Mouse (Mus musculus): ENCODE data around the gene Gemin5. TPM values are rescaled to one million over a fixed set of nuclear protein-coding genes. Genes with fewer than 3 reads are reported as not detected.

Gemin5 gene
- polyA plus RNA-seq, 1 experiment from 2014 or later: 17.5 TPM

- H3K36me3 ChIP-seq: peaks cover 36% of the 10 kb centered on the region
- ATAC-seq: peak; percentile 3; the same call in 1 of the 2 replicates
- H3K4me1 ChIP-seq (replicated peaks): peaks cover 21% of the 10 kb centered on the region
- peak overlapping the region; percentile 82 for H3K9ac ChIP-seq (replicated peaks)
- peak overlapping the region; percentile 72 for H3K4me2 ChIP-seq (replicated peaks)
- 0% methylated on average over 8 of the region's 8 CpGs for WGBS
- H3K4me3 ChIP-seq (replicated peaks): peak overlapping the region; percentile 78
- no peaks in the 10 kb centered on the region for H3K9me3 ChIP-seq
- H3K27me3 ChIP-seq: no peaks in the 10 kb centered on the region
- peak overlapping the region; percentile 71 for H3K27ac ChIP-seq
These were observed 545 bp downstream of the Gemin5 start for GRCm38 (mm10) chr11:58167822-58168166.

GRCm38 (mm10) chr11:58165072-58165471 lies 3.3 kb downstream of the Gemin5 start:
- no peak overlapping the region for H3K4me3 ChIP-seq (replicated peaks)
- peaks cover 8% of the 10 kb centered on the region for H3K4me1 ChIP-seq (replicated peaks)
- no peaks in the 10 kb centered on the region for H3K27me3 ChIP-seq
- WGBS: 94% methylated on average over 2 of the region's 2 CpGs
- ATAC-seq: no peak
- H3K9me3 ChIP-seq: no peaks in the 10 kb centered on the region
- H3K27ac ChIP-seq: no peak overlapping the region
- no peak overlapping the region for H3K4me2 ChIP-seq (replicated peaks)
- H3K9ac ChIP-seq (replicated peaks): no peak overlapping the region
- H3K36me3 ChIP-seq: peaks cover 56% of the 10 kb centered on the region

- Histone ChIP-seq H3K27ac (no peak overlapping the region), H3K4me2 (replicated peaks) (no peak overlapping the region), H3K9ac (replicated peaks) (no peak overlapping the region), H3K36me3 (peaks cover 80% of the 10 kb centered on the region), H3K4me3 (replicated peaks) (no peak overlapping the region), H3K27me3 (no peaks in the 10 kb centered on the region), H3K9me3 (no peaks in the 10 kb centered on the region), H3K4me1 (replicated peaks) (no peaks in the 10 kb centered on the region)
- 90% methylated on average over 3 of the region's 3 CpGs for WGBS
- no peak for ATAC-seq
These were observed 11.5 kb downstream of the Gemin5 start for GRCm38 (mm10) chr11:58156871-58157270.

- Histone ChIP-seq H3K27me3 (no peaks in the 10 kb centered on the region), H3K36me3 (peaks cover 81% of the 10 kb centered on the region), H3K4me3 (replicated peaks) (no peak overlapping the region), H3K27ac (no peak overlapping the region), H3K9ac (replicated peaks) (no peak overlapping the region), H3K4me2 (replicated peaks) (no peak overlapping the region), H3K4me1 (replicated peaks) (no peaks in the 10 kb centered on the region), H3K9me3 (no peaks in the 10 kb centered on the region)
- no peak for ATAC-seq
- 94% methylated on average over 9 of the region's 9 CpGs for WGBS
These were observed 12.9 kb downstream of the Gemin5 start for GRCm38 (mm10) chr11:58155458-58155857.

GRCm38 (mm10) chr11:58146241-58146640 lies 22.1 kb downstream of the Gemin5 start:
- no peak overlapping the region for H3K27ac ChIP-seq
- no peaks in the 10 kb centered on the region for H3K27me3 ChIP-seq
- WGBS: 92% methylated on average over 5 of the region's 5 CpGs
- H3K4me2 ChIP-seq (replicated peaks): no peak overlapping the region
- no peak overlapping the region for H3K9ac ChIP-seq (replicated peaks)
- H3K36me3 ChIP-seq: peaks cover 86% of the 10 kb centered on the region
- no peaks in the 10 kb centered on the region for H3K9me3 ChIP-seq
- H3K4me1 ChIP-seq (replicated peaks): no peaks in the 10 kb centered on the region
- ATAC-seq: no peak
- no peak overlapping the region for H3K4me3 ChIP-seq (replicated peaks)

GRCm38 (mm10) chr11:58143704-58144426 lies 24.5 kb downstream of the Gemin5 start:
- Histone ChIP-seq H3K36me3 (peaks cover 91% of the 10 kb centered on the region), H3K4me3 (replicated peaks) (no peak overlapping the region), H3K4me2 (replicated peaks) (no peak overlapping the region), H3K4me1 (replicated peaks) (no peaks in the 10 kb centered on the region), H3K27me3 (no peaks in the 10 kb centered on the region), H3K9me3 (no peaks in the 10 kb centered on the region), H3K9ac (replicated peaks) (no peak overlapping the region), H3K27ac (no peak overlapping the region)
- ATAC-seq: no peak
- 92% methylated on average over 9 of the region's 9 CpGs for WGBS

- WGBS: 88% methylated on average over 3 of the region's 3 CpGs
- no peaks in the 10 kb centered on the region for H3K27me3 ChIP-seq
- no peak overlapping the region for H3K9ac ChIP-seq (replicated peaks)
- no peaks in the 10 kb centered on the region for H3K4me1 ChIP-seq (replicated peaks)
- no peak for ATAC-seq
- no peak overlapping the region for H3K4me2 ChIP-seq (replicated peaks)
- no peak overlapping the region for H3K4me3 ChIP-seq (replicated peaks)
- no peaks in the 10 kb centered on the region for H3K9me3 ChIP-seq
- H3K27ac ChIP-seq: no peak overlapping the region
- peaks cover 87% of the 10 kb centered on the region for H3K36me3 ChIP-seq
These were observed 28.9 kb downstream of the Gemin5 start for GRCm38 (mm10) chr11:58139466-58139865.

- Histone ChIP-seq H3K4me2 (replicated peaks) (no peak overlapping the region), H3K4me3 (replicated peaks) (no peak overlapping the region), H3K27me3 (no peaks in the 10 kb centered on the region), H3K9ac (replicated peaks) (no peak overlapping the region), H3K4me1 (replicated peaks) (no peaks in the 10 kb centered on the region), H3K27ac (no peak overlapping the region), H3K36me3 (peaks cover 87% of the 10 kb centered on the region), H3K9me3 (no peaks in the 10 kb centered on the region)
- 76% methylated on average over 11 of the region's 11 CpGs for WGBS
- no peak for ATAC-seq
These were observed 29.5 kb downstream of the Gemin5 start for GRCm38 (mm10) chr11:58138821-58139220.

GRCm38 (mm10) chr11:58136677-58137076 lies 31.7 kb downstream of the Gemin5 start:
- Histone ChIP-seq H3K9me3 (no peaks in the 10 kb centered on the region), H3K27ac (no peak overlapping the region), H3K4me1 (replicated peaks) (no peaks in the 10 kb centered on the region), H3K4me2 (replicated peaks) (no peak overlapping the region), H3K27me3 (no peaks in the 10 kb centered on the region), H3K9ac (replicated peaks) (no peak overlapping the region), H3K36me3 (peaks cover 92% of the 10 kb centered on the region), H3K4me3 (replicated peaks) (no peak overlapping the region)
- no peak for ATAC-seq
- 95% methylated on average over 6 of the region's 6 CpGs for WGBS

GRCm38 (mm10) chr11:58135296-58135695 lies 33.0 kb downstream of the Gemin5 start:
- H3K9ac ChIP-seq (replicated peaks): no peak overlapping the region
- no peaks in the 10 kb centered on the region for H3K9me3 ChIP-seq
- H3K27ac ChIP-seq: no peak overlapping the region
- no peak for ATAC-seq
- no peak overlapping the region for H3K4me2 ChIP-seq (replicated peaks)
- no peak overlapping the region for H3K4me3 ChIP-seq (replicated peaks)
- H3K27me3 ChIP-seq: no peaks in the 10 kb centered on the region
- no peaks in the 10 kb centered on the region for H3K4me1 ChIP-seq (replicated peaks)
- H3K36me3 ChIP-seq: peaks cover 92% of the 10 kb centered on the region

GRCm38 (mm10) chr11:58134869-58135268 lies 33.5 kb downstream of the Gemin5 start:
- Histone ChIP-seq H3K4me1 (replicated peaks) (no peaks in the 10 kb centered on the region), H3K27ac (no peak overlapping the region), H3K4me2 (replicated peaks) (no peak overlapping the region), H3K36me3 (peaks cover 92% of the 10 kb centered on the region), H3K27me3 (no peaks in the 10 kb centered on the region), H3K9ac (replicated peaks) (no peak overlapping the region), H3K4me3 (replicated peaks) (no peak overlapping the region), H3K9me3 (no peaks in the 10 kb centered on the region)
- ATAC-seq: no peak

GRCm38 (mm10) chr11:58132026-58132425 lies 36.3 kb downstream of the Gemin5 start:
- 96% methylated on average over 3 of the region's 3 CpGs for WGBS
- H3K36me3 ChIP-seq: peaks cover 96% of the 10 kb centered on the region
- no peaks in the 10 kb centered on the region for H3K9me3 ChIP-seq

GRCm38 (mm10) chr11:58129302-58129843 lies 39.0 kb downstream of the Gemin5 start:
- Histone ChIP-seq H3K36me3 (peaks cover 96% of the 10 kb centered on the region), H3K9me3 (no peaks in the 10 kb centered on the region), H3K27me3 (no peaks in the 10 kb centered on the region), H3K27ac (no peak overlapping the region), H3K9ac (replicated peaks) (no peak overlapping the region), H3K4me1 (replicated peaks) (peaks cover 3% of the 10 kb centered on the region; the same call in 1 of the 2 replicates), H3K4me2 (replicated peaks) (no peak overlapping the region), H3K4me3 (replicated peaks) (no peak overlapping the region)
- ATAC-seq: no peak
- WGBS: 89% methylated on average over 6 of the region's 6 CpGs

More at GRCm38 (mm10) chr11:58132026-58132425, 36.3 kb downstream of the Gemin5 start:
- Histone ChIP-seq H3K27ac (no peak overlapping the region), H3K9ac (replicated peaks) (no peak overlapping the region), H3K4me2 (replicated peaks) (no peak overlapping the region), H3K4me3 (replicated peaks) (no peak overlapping the region), H3K27me3 (no peaks in the 10 kb centered on the region), H3K4me1 (replicated peaks) (no peaks in the 10 kb centered on the region)
- no peak for ATAC-seq
